ENCODE assay signal across 8 mouse cellular contexts in genomic region chr16:97170513-97171081, GRCm38 (mm10). TPM values are rescaled to one million over a fixed set of nuclear protein-coding genes. Genes with fewer than 3 reads are reported as not detected.
DNase-seq lines count a peak whose midpoint lies in the region; ATAC-seq and TF ChIP-seq lines count a peak whose summit lies in the region.

Gene Dscam, minus strand, starts transcription at chr16:97170752.

- no peak for TF ChIP-seq CTCF in lung, postnatal 0 days (IDR thresholded peaks at IDR 0.05)
- no peak for TF ChIP-seq CTCF in testis, adult 2 months (IDR thresholded peaks at IDR 0.05; ENCODE audit: control insufficient read depth, insufficient read depth, insufficient replicate concordance, low read depth, low read length)

- peak within 1 kb of the TSS; percentile 49 for H3K4me2 ChIP-seq in lung, postnatal 0 days (replicated peaks; ENCODE audit: low read depth, low read length)
- H3K4me2 ChIP-seq in hindbrain, embryonic 15.5 days = peak within 1 kb of the TSS; percentile 84

- no peaks in the 10 kb centered on the region for H3K4me1 ChIP-seq in lung, postnatal 0 days (ENCODE audit: insufficient read depth, low read depth, low read length)
- H3K4me1 ChIP-seq in hindbrain, embryonic 15.5 days (replicated peaks) = peaks cover 42% of the 10 kb centered on the region
- H3K4me1 ChIP-seq in testis, adult 2 months (ENCODE audit: control insufficient read depth, insufficient read depth, low read length) = peaks cover 6% of the 10 kb centered on the region

- H3K36me3 ChIP-seq in lung, postnatal 0 days (ENCODE audit: insufficient read depth, low read length) = no peaks in the 10 kb centered on the region
- H3K36me3 ChIP-seq in hindbrain, embryonic 15.5 days = no peaks in the 10 kb centered on the region
- no peaks in the 10 kb centered on the region for H3K36me3 ChIP-seq in testis, adult 2 months (ENCODE audit: control insufficient read depth, insufficient read depth, low read length)

- no peak for TF ChIP-seq POLR2A in testis, adult 2 months (IDR thresholded peaks at IDR 0.05; ENCODE audit: control insufficient read depth, low read depth, low read length)

- no peak within 1 kb of the TSS for H3K9ac ChIP-seq in lung, postnatal 0 days (replicated peaks; ENCODE audit: low read depth)
- H3K9ac ChIP-seq in hindbrain, embryonic 15.5 days = peak within 1 kb of the TSS; percentile 87

- peak; percentile 5 for DNase-seq in adrenal gland, postnatal 10 days
- DNase-seq in adrenal gland, adult 2 months = no peak
- no peak for DNase-seq in lung, postnatal 0 days (ENCODE audit: low spot score)
- no peak for DNase-seq in lung, postnatal 4 days
- DNase-seq in mesoderm, embryonic 11.5 days (ENCODE audit: low read depth, low spot score) = peak; percentile 60
- no peak for DNase-seq in ovary, postnatal 14 days (ENCODE audit: low spot score)

- peak within 1 kb of the TSS; percentile 17; the same call in 1 of the 2 replicates for H3K4me3 ChIP-seq in lung, postnatal 0 days (ENCODE audit: low read depth, low read length)
- H3K4me3 ChIP-seq in hindbrain, embryonic 15.5 days = peak within 1 kb of the TSS; percentile 57
- peak within 1 kb of the TSS; percentile 36; the same call in 1 of the 2 replicates for H3K4me3 ChIP-seq in testis, adult 2 months (ENCODE audit: control insufficient read depth, low read depth, low read length)

- WGBS in lung, postnatal 0 days = 2% methylated on average over 40 of the region's 60 CpGs
- under 1% methylated on average over 52 of the region's 60 CpGs for WGBS in hindbrain, embryonic 15.5 days

- H3K27ac ChIP-seq in lung, postnatal 0 days (ENCODE audit: low read length) = no peak within 1 kb of the TSS
- peak within 1 kb of the TSS; percentile 94 for H3K27ac ChIP-seq in hindbrain, embryonic 15.5 days (replicated peaks)
- H3K27ac ChIP-seq in testis, adult 2 months (ENCODE audit: control insufficient read depth, insufficient read depth, low read depth, low read length) = no peak within 1 kb of the TSS

- TF ChIP-seq EP300 in lung, postnatal 0 days (IDR thresholded peaks at IDR 0.05) = no peak

- peaks cover 30% of the 10 kb centered on the region for H3K27me3 ChIP-seq in lung, postnatal 0 days (replicated peaks; ENCODE audit: insufficient read depth, low read length)
- H3K27me3 ChIP-seq in hindbrain, embryonic 15.5 days = 0 out of 2 replicates have a peak, but pooled peaks cover 3% of the 10 kb centered on the region
- no peaks in the 10 kb centered on the region for H3K27me3 ChIP-seq in testis, adult 2 months (ENCODE audit: control insufficient read depth, insufficient read depth, low read length)

- ATAC-seq in lung, postnatal 0 days = no peak
- peak; percentile 65 for ATAC-seq in hindbrain, embryonic 15.5 days (ENCODE audit: low FRiP score, low read depth)

- H3K9me3 ChIP-seq in lung, postnatal 0 days (ENCODE audit: low read length) = no peaks in the 10 kb centered on the region
- no peaks in the 10 kb centered on the region for H3K9me3 ChIP-seq in hindbrain, embryonic 15.5 days

RNA-seq across cellular contexts. Expression of gene Dscam, which starts in this region (rescaled TPM):
- total RNA-seq in adrenal gland, postnatal 10 days (2021) = under 1 TPM; 0.18 to 0.24 TPM
- not detected for total RNA-seq in adrenal gland, adult 2 months (2021)
- polyA plus RNA-seq in adrenal gland, adult 2 months (2012; rRNA removed) = 0.01 TPM in 1 of 2 replicates, not detected in the other
- polyA plus RNA-seq in lung, postnatal 0 days (2015; fragmentation: Nextera tagmentation; extraction: Ambion mirVana) = not detected in 2 replicates
- 13.3 and 15.1 TPM in 2 replicates for polyA plus RNA-seq in hindbrain, embryonic 15.5 days (2015; fragmentation: Nextera tagmentation; extraction: Ambion mirVana)
- 0.61 and 0.94 TPM in 2 replicates for polyA plus RNA-seq in testis, adult 2 months (2012; rRNA removed)

Comparison
In these comparisons a context has a peak if more than half of its experiments do, and no peak if none do; other contexts are left out.
1. Peak in DNase-seq in adrenal gland, postnatal 10 days; RNA of the gene not detected or under 1 TPM.